Mouse (Mus musculus) CH12.LX (cell line): Measurements from ENCODE around the gene Cercam. TPM values are rescaled to one million over a fixed set of nuclear protein-coding genes. Genes with fewer than 3 reads are reported as not detected.

Source experiments
- DNase-seq: peaks from one replicate; pipeline ENCODE4 v3.0.0-alpha.2; 2013; ENCODE audit errors: extremely low read depth
- H3K27ac ChIP-seq: 2 replicates; pipeline ENCODE4 v1.5.1; 2012; ENCODE audit warnings: low read depth, mild to moderate bottlenecking, control low read depth, moderate library complexity; ENCODE audit not compliant: insufficient read depth
- H3K27me3 ChIP-seq: replicated peaks from 2 replicates; pipeline ENCODE3; 2012; ENCODE audit warnings: inconsistent platforms
- H3K36me3 ChIP-seq, 2 experiments: replicated peaks in 1 of 2; 2 replicates each; pipeline versions ENCODE3 to v1.6.1; 2012; ENCODE audit warnings: inconsistent platforms in 1 of 2, low read length in 1 of 2, mild to moderate bottlenecking in 1 of 2, mixed read lengths in 1 of 2, moderate library complexity in 1 of 2; ENCODE audit not compliant: control insufficient read depth in 1 of 2, insufficient read depth in 1 of 2
- H3K4me1 ChIP-seq, 2 experiments: 2 replicates each; pipeline ENCODE4 v1.6.1; 2012; ENCODE audit warnings: inconsistent platforms in 1 of 2, moderate library complexity in 1 of 2; ENCODE audit not compliant: insufficient read depth in 2 of 2, control insufficient read depth in 1 of 2
- H3K4me2 ChIP-seq: 2 replicates; pipeline ENCODE4 v1.6.1; 2012; ENCODE audit warnings: low read depth, mild to moderate bottlenecking, control low read depth; ENCODE audit not compliant: poor library complexity, insufficient read depth, severe bottlenecking
- H3K4me3 ChIP-seq, 3 experiments: fragments of 150-350 bp in 1 of 3; sonication (generic) in 1 of 3; replicated peaks in 1 of 3; 2 replicates each; pipeline versions ENCODE3 to v1.5.1; 2011 to 2012; ENCODE audit warnings: low read depth in 2 of 3, low read length in 2 of 3, mild to moderate bottlenecking in 2 of 3, moderate library complexity in 2 of 3, control low read depth in 1 of 3, improper control_type of control experiment in 1 of 3, inconsistent platforms in 1 of 3, mixed read lengths in 1 of 3; ENCODE audit not compliant: poor library complexity in 1 of 3
- H3K79me2 ChIP-seq: replicated peaks from 2 replicates; pipeline ENCODE4 v1.6.1; 2012; ENCODE audit warnings: mild to moderate bottlenecking, moderate library complexity; ENCODE audit not compliant: control insufficient read depth, poor library complexity, insufficient read depth, severe bottlenecking; ENCODE audit errors: extremely low read depth
- H3K9ac ChIP-seq: 2 replicates; pipeline ENCODE4 v1.6.1; 2012; ENCODE audit warnings: low read depth, mild to moderate bottlenecking, control low read depth, moderate library complexity; ENCODE audit not compliant: insufficient read depth
- H3K9me3 ChIP-seq: replicated peaks from 2 replicates; pipeline ENCODE3; 2012; ENCODE audit warnings: low read length, inconsistent platforms, mixed read lengths
- BHLHE40 ChIP-seq: IDR thresholded peaks from 2 replicates; pipeline ENCODE4 v1.6.1; 2011; ENCODE audit warnings: mild to moderate bottlenecking, low read depth, low read length, improper control_type of control experiment
- CHD1 ChIP-seq: IDR thresholded peaks from 2 replicates; pipeline ENCODE4 v1.6.1; 2012; ENCODE audit warnings: low read depth, low read length, improper control_type of control experiment, inconsistent platforms
- CHD2 ChIP-seq: IDR thresholded peaks from 2 replicates; pipeline ENCODE4 v1.6.1; 2011; ENCODE audit warnings: low read length, improper control_type of control experiment
- CTCF ChIP-seq, 2 experiments: IDR thresholded peaks in 1 of 2; conservative IDR thresholded peaks in 1 of 2; 2 replicates each; pipeline ENCODE4 v1.5.1; 2011 to 2012; ENCODE audit warnings: low read depth in 2 of 2, low read length in 2 of 2, improper control_type of control experiment in 1 of 2, inconsistent platforms in 1 of 2, mild to moderate bottlenecking in 1 of 2, moderate library complexity in 1 of 2
- E2F4 ChIP-seq: IDR thresholded peaks from 2 replicates; pipeline ENCODE4 v1.6.1; 2011; ENCODE audit warnings: low read depth, low read length, improper control_type of control experiment; ENCODE audit not compliant: insufficient replicate concordance
- ELF1 ChIP-seq: IDR thresholded peaks from 2 replicates; pipeline ENCODE4 v1.6.1; 2014; ENCODE audit warnings: low read depth, mild to moderate bottlenecking, inconsistent platforms, low read length, improper control_type of control experiment
- EP300 ChIP-seq: IDR thresholded peaks from 2 replicates; pipeline ENCODE4 v1.6.1; 2011; ENCODE audit warnings: low read length, improper control_type of control experiment
- ETS1 ChIP-seq: conservative IDR thresholded peaks from 2 replicates; pipeline ENCODE4 v1.6.1; 2012; ENCODE audit warnings: low read depth, mild to moderate bottlenecking, inconsistent platforms, low read length, improper control_type of control experiment, moderate library complexity
- GABPA ChIP-seq: IDR thresholded peaks from 2 replicates; pipeline ENCODE4 v1.6.1; 2012; ENCODE audit warnings: low read depth, low read length, improper control_type of control experiment, inconsistent platforms; ENCODE audit not compliant: insufficient replicate concordance
- HCFC1 ChIP-seq: IDR thresholded peaks from 2 replicates; pipeline ENCODE4 v1.6.1; 2012; ENCODE audit warnings: low read depth, mild to moderate bottlenecking, inconsistent platforms, low read length, improper control_type of control experiment
- IRF4 ChIP-seq: IDR thresholded peaks from 2 replicates; pipeline ENCODE4 v1.6.1; 2014; ENCODE audit warnings: low read depth, mild to moderate bottlenecking, inconsistent platforms, low read length, improper control_type of control experiment
- JUN ChIP-seq: IDR thresholded peaks from 2 replicates; pipeline ENCODE4 v1.6.1; 2011; ENCODE audit warnings: low read depth, mild to moderate bottlenecking, low read length, improper control_type of control experiment, moderate library complexity; ENCODE audit not compliant: insufficient read depth
- JUND ChIP-seq: conservative IDR thresholded peaks from 2 replicates; pipeline ENCODE4 v1.6.1; 2011; ENCODE audit warnings: low read depth, low read length, improper control_type of control experiment
- KAT2A ChIP-seq: IDR thresholded peaks from 2 replicates; pipeline ENCODE4 v1.6.1; 2012; ENCODE audit warnings: low read length, improper control_type of control experiment, inconsistent platforms; ENCODE audit not compliant: insufficient replicate concordance
- MAFK ChIP-seq: IDR thresholded peaks from 2 replicates; pipeline ENCODE4 v1.6.1; 2011; ENCODE audit warnings: low read length, improper control_type of control experiment; ENCODE audit not compliant: insufficient replicate concordance
- MAX ChIP-seq: IDR thresholded peaks from 2 replicates; pipeline ENCODE4 v1.6.1; 2011; ENCODE audit warnings: low read length, improper control_type of control experiment
- MAZ ChIP-seq: IDR thresholded peaks from 2 replicates; pipeline ENCODE4 v1.6.1; 2012; ENCODE audit warnings: low read depth, mild to moderate bottlenecking, inconsistent platforms, low read length, improper control_type of control experiment, moderate library complexity
- MEF2A ChIP-seq: IDR thresholded peaks from 2 replicates; pipeline ENCODE4 v1.6.1; 2014; ENCODE audit warnings: low read depth, mild to moderate bottlenecking, inconsistent platforms, low read length, improper control_type of control experiment, borderline replicate concordance
- MXI1 ChIP-seq: IDR thresholded peaks from 2 replicates; pipeline ENCODE4 v1.6.1; 2011; ENCODE audit warnings: mild to moderate bottlenecking, low read depth, low read length, improper control_type of control experiment
- MYC ChIP-seq: IDR thresholded peaks from 2 replicates; pipeline ENCODE4 v1.6.1; 2011; ENCODE audit warnings: low read depth, mild to moderate bottlenecking, improper control_type of control experiment, low read length
- NELFE ChIP-seq: IDR thresholded peaks from 2 replicates; pipeline ENCODE4 v1.6.1; 2011; ENCODE audit warnings: low read depth, low read length, improper control_type of control experiment
- NRF1 ChIP-seq: IDR thresholded peaks from 2 replicates; pipeline ENCODE4 v1.6.1; 2014; ENCODE audit warnings: low read depth, mild to moderate bottlenecking, inconsistent platforms, low read length, improper control_type of control experiment, moderate library complexity
- PAX5 ChIP-seq: IDR thresholded peaks from 2 replicates; pipeline ENCODE4 v1.6.1; 2012; ENCODE audit warnings: low read length, inconsistent platforms, mixed read lengths
- POLR2A ChIP-seq: IDR thresholded peaks from 2 replicates; pipeline ENCODE4 v1.6.1; 2011; ENCODE audit warnings: low read depth, mild to moderate bottlenecking, improper control_type of control experiment, low read length
- POLR2AphosphoS2 ChIP-seq: IDR thresholded peaks from 2 replicates; pipeline ENCODE4 v1.6.1; 2011; ENCODE audit warnings: low read depth, low read length, improper control_type of control experiment
- RAD21 ChIP-seq: IDR thresholded peaks from 2 replicates; pipeline ENCODE4 v1.6.1; 2011; ENCODE audit warnings: low read depth, mild to moderate bottlenecking, low read length, improper control_type of control experiment, moderate library complexity
- RCOR1 ChIP-seq: conservative IDR thresholded peaks from 2 replicates; pipeline ENCODE4 v1.6.1; 2012; ENCODE audit warnings: low read depth, mild to moderate bottlenecking, inconsistent platforms, low read length, improper control_type of control experiment
- SIN3A ChIP-seq: IDR thresholded peaks from 2 replicates; pipeline ENCODE4 v1.6.1; 2012; ENCODE audit warnings: low read length, improper control_type of control experiment, inconsistent platforms
- SMC3 ChIP-seq: IDR thresholded peaks from 2 replicates; pipeline ENCODE4 v1.6.1; 2011; ENCODE audit warnings: low read depth, low read length, improper control_type of control experiment
- TBP ChIP-seq: conservative IDR thresholded peaks from 2 replicates; pipeline ENCODE4 v1.6.1; 2011; ENCODE audit warnings: low read depth, low read length, improper control_type of control experiment
- TCF12 ChIP-seq: IDR thresholded peaks from 2 replicates; pipeline ENCODE4 v1.6.1; 2014; ENCODE audit warnings: low read depth, mild to moderate bottlenecking, inconsistent platforms, low read length, improper control_type of control experiment
- UBTF ChIP-seq: IDR thresholded peaks from 2 replicates; pipeline ENCODE4 v1.6.1; 2012; ENCODE audit warnings: low read depth, mild to moderate bottlenecking, inconsistent platforms, low read length, improper control_type of control experiment, moderate library complexity
- USF1 ChIP-seq: IDR thresholded peaks from 2 replicates; pipeline ENCODE4 v1.6.1; 2014; ENCODE audit warnings: low read depth, mild to moderate bottlenecking, inconsistent platforms, low read length, improper control_type of control experiment
- USF2 ChIP-seq: conservative IDR thresholded peaks from 2 replicates; pipeline ENCODE4 v1.6.1; 2011; ENCODE audit warnings: low read depth, low read length, improper control_type of control experiment
- ZC3H11A ChIP-seq: IDR thresholded peaks from 2 replicates; pipeline ENCODE4 v1.6.1; 2012; ENCODE audit warnings: low read depth, mild to moderate bottlenecking, inconsistent platforms, low read length, improper control_type of control experiment
- ZKSCAN1 ChIP-seq: IDR thresholded peaks from 2 replicates; pipeline ENCODE4 v1.6.1; 2012; ENCODE audit warnings: low read depth, inconsistent platforms, low read length, improper control_type of control experiment, borderline replicate concordance
- ZMIZ1 ChIP-seq: IDR thresholded peaks from 2 replicates; pipeline ENCODE4 v1.6.1; 2012; ENCODE audit warnings: low read depth, mild to moderate bottlenecking, inconsistent platforms, low read length, improper control_type of control experiment
- ZNF384 ChIP-seq: IDR thresholded peaks from 2 replicates; pipeline ENCODE4 v1.6.1; 2012; ENCODE audit warnings: low read depth, low read length, improper control_type of control experiment, inconsistent platforms
- dilution Hi-C: fragments of 300-500 bp; cut with MboI; formaldehyde crosslinking; loops from 2 replicates; pipeline ENCODE4 v1.14.3; 2020; ENCODE audit warnings: low sequenced_read_pairs; ENCODE audit not compliant: extremely low pct_unique_long_range_greater_than_20kb, extremely low pct_ligation_motif_present
- in situ Hi-C: fragments of 300-500 bp; cut with MboI; formaldehyde crosslinking; loops from 3 replicates; pipeline ENCODE4 v1.14.3; 2019; ENCODE audit warnings: low sequenced_read_pairs, low pct_ligation_motif_present, low pct_unique_long_range_greater_than_20kb, mixed read lengths
- polyA plus RNA-seq: library from polyadenylated mRNA; unstranded; fragments of >175 nt; gene quantifications from 2 replicates; pipeline ENCODE4 v1.2.1, GENCODE M21; 2012; ENCODE audit warnings: low read depth; ENCODE audit not compliant: insufficient read length
- total RNA-seq, 2 experiments: library from RNA; depleted of rRNA; stranded (reverse); fragments of 300-350 nt in 1 of 2; fragments of >200 nt in 1 of 2; gene quantifications; 2 replicates each; pipeline ENCODE4 v1.2.3; 2012 to 2014

Cercam gene
- total RNA-seq (2012; rRNA removed) (6.1 and 6.3 TPM in 2 replicates), total RNA-seq (2014; rRNA removed) (2.5 and 3.0 TPM in 2 replicates), polyA plus RNA-seq (3.5 and 3.7 TPM in 2 replicates)

GRCm38 (mm10) chr2:29868949-29869645 is at the start of gene Cercam:
TSS of gene Cercam (plus strand) at chr2:29869164.
- peaks cover 11% of the 10 kb centered on the region for H3K27me3 ChIP-seq
- peak within 1 kb of the TSS; percentile 49 to 70 (median 65) for H3K4me3 ChIP-seq
- no peaks in the 10 kb centered on the region for H3K9me3 ChIP-seq
- in situ Hi-C loops (loop anchor here (10.0 kb wide), 1 partner anchor 104 kb away; no protein-coding TSS in a partner anchor), dilution Hi-C loops (no loop called here)
- H3K27ac ChIP-seq, result peak within 1 kb of the TSS; percentile 67
- peaks cover 10 to 18% of the 10 kb centered on the region in 2 experiments for H3K4me1 ChIP-seq
- H3K4me2 ChIP-seq, result peak within 1 kb of the TSS; percentile 67
- TF ChIP-seq TCF12, result 0 out of 2 replicates have a peak, but pooled peaks have one; percentile 13
- no peak for TF ChIP-seq KAT2A
- TF ChIP-seq MEF2A, result no peak
- peak; percentile 83 for TF ChIP-seq ELF1
- TF ChIP-seq ZKSCAN1, result no peak
- TF ChIP-seq POLR2A, result peak; percentile 42
- no peak for TF ChIP-seq MYC
- peak; percentile 71; the same call in 1 of the 2 replicates for TF ChIP-seq MAX
- no peak for TF ChIP-seq GABPA
- no peak for TF ChIP-seq RCOR1
- TF ChIP-seq E2F4, result no peak
- no peak for TF ChIP-seq NRF1
- TF ChIP-seq PAX5, result no peak
- no peak for TF ChIP-seq ETS1
- TF ChIP-seq USF2, result no peak
- TF ChIP-seq MXI1, result no peak
- no peak for TF ChIP-seq ZNF384
- no peak for TF ChIP-seq USF1
- peak; percentile 43 to 89; a peak in 3 of 4 replicates for TF ChIP-seq CTCF (conservative IDR thresholded peaks at IDR 0.05 in 1 of 2, IDR thresholded peaks at IDR 0.05 in 1 of 2; ENCODE audit: low read depth in 2 of 2, low read length in 2 of 2)
- no peak for TF ChIP-seq TBP
- no peak for TF ChIP-seq CHD2
- TF ChIP-seq HCFC1, result no peak; the same call in 1 of the 2 replicates
- TF ChIP-seq UBTF, result peak; percentile 49
- TF ChIP-seq ZMIZ1, result peak; percentile 59; the same call in 1 of the 2 replicates
- TF ChIP-seq IRF4, result peak; percentile 14; the same call in 1 of the 2 replicates
- TF ChIP-seq RAD21, result peak; percentile 34
- peak; percentile 65; the same call in 1 of the 2 replicates for TF ChIP-seq MAZ
- no peak for TF ChIP-seq BHLHE40
- TF ChIP-seq EP300, result no peak
- TF ChIP-seq ZC3H11A, result no peak
- no peak for TF ChIP-seq JUND
- TF ChIP-seq JUN, result no peak
- no peak for TF ChIP-seq NELFE
- peak; percentile 76 for TF ChIP-seq SMC3
- no peak for TF ChIP-seq POLR2AphosphoS2
- TF ChIP-seq MAFK, result no peak
- no peak for TF ChIP-seq SIN3A
- no peak for TF ChIP-seq CHD1
- peak within 1 kb of the TSS; percentile 29; the same call in 1 of the 2 replicates for H3K9ac ChIP-seq
- H3K79me2 ChIP-seq, result no peaks in the 10 kb centered on the region
- H3K36me3 ChIP-seq, result peaks cover 3 to 18% of the 10 kb centered on the region in 2 experiments
- peak; percentile 85 for DNase-seq
